Mouse (Mus musculus): ENCODE data around the gene Nr1d1.
A peak's percentile ranks its signal among the peaks of the same experiment; 100 is the strongest.

DNA sequence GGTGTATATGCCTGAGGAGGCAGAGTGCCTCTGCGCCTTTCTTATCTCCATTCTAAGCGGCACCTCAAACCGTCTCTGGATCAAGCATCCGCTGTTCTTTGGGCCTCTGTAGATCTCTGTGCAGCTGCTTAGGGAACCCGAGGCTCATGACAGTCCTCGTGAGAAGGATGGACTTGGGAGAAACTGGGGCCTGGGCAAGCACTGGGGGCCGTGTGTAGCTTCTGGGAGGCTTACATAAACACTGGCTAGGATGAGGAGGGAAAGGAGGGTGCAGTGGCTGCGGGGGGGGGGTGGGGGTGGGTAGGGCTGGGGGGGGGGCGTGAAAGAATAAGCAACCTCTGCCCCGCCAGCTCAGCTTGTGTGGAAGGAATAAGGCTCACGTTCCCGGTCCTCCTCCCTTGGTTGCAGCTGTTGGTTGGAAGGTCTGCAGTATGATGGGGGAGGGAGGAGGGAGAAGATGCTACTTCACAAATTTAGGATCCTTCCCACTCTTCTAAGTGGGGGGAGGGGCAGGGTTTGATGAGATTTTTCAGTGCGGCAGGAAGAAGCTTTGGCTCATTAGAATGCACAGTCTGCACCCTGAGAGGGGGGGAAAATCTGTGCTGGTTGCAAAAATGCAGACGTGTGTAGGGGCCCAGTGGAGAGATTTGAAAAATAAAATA is 6.8 kb upstream of the Nr1d1 start:
- TF ChIP-seq POLR2A (IDR thresholded peaks at IDR 0.05; ENCODE audit: borderline replicate concordance, extremely low read depth, low read depth, low read length) (0 out of 2 replicates have a peak, but pooled peaks have one; percentile 7), CTCF (IDR thresholded peaks at IDR 0.05; ENCODE audit: insufficient read depth, low read length) (no peak)
